Mouse (Mus musculus) heart, adult 10 weeks (tissue): Measurements from ENCODE around the gene Vmn1r175. TPM values are rescaled to one million over a fixed set of nuclear protein-coding genes. Genes with fewer than 3 reads are reported as not detected.

Experiments
- polyA plus RNA-seq: library from polyadenylated mRNA; stranded (reverse); fragments of 350-450 nt; fragmentation: Illumina TruSeq; extraction: RNeasy Lipid Tissue Mini Kit (QIAGEN cat#74804); gene quantifications from one replicate; pipeline ENCODE4 v1.2.3, GENCODE M21; 2014; ENCODE audit warnings: low read depth, low replicate concordance

Vmn1r175 gene
- not detected for polyA plus RNA-seq

GRCm38 (mm10) chr7:23810543-23810942, at the start of gene Vmn1r175:
Vmn1r175 (minus strand) TSS chr7:23810643.

DNA sequence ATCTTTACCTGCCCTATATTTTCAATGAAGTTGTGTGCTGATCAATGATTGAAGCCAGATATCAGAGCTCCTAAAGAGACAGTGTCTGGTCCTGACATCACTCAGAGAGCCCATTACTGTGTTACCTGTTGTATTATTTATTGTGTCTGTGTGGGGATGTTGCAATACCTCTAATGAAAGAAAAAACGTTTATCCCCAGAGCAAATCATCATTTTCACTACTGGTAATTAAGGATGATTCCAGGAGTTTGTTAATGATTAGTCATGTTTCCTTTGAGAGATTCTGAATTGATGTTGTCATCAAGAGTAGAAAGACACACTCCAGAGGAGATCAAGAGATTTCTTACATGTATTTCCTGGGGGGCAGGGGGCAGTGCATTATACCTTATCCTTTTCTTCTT, 26.8 kb upstream of the Vmn1r175 start, which contains the start of gene Vmn1r176:
Gene Vmn1r176, minus strand, starts transcription at position 101 of the 400 bp plus-strand sequence.

Other genes with a start within 250 kb of the Vmn1r175 start
- gene Vmn1r169, start 235.1 kb downstream of the Vmn1r175 start, polyA plus RNA-seq = not detected
- not detected for gene Vmn1r170, start 204.5 kb downstream of the Vmn1r175 start, polyA plus RNA-seq
- not detected for gene Vmn1r171, start 179.9 kb downstream of the Vmn1r175 start, polyA plus RNA-seq
- gene Vmn1r172, start 152.3 kb downstream of the Vmn1r175 start, polyA plus RNA-seq = not detected
- not detected for gene Vmn1r173, start 109.9 kb downstream of the Vmn1r175 start, polyA plus RNA-seq
- gene Vmn1r174, start 58.4 kb downstream of the Vmn1r175 start, polyA plus RNA-seq = not detected
- not detected for gene Vmn1r176, start 26.7 kb upstream of the Vmn1r175 start, polyA plus RNA-seq
- gene Vmn1r177, start 55.8 kb upstream of the Vmn1r175 start, polyA plus RNA-seq = not detected
- gene Vmn1r178, start 81.4 kb upstream of the Vmn1r175 start, polyA plus RNA-seq = not detected
- gene Vmn1r179, start 116.3 kb upstream of the Vmn1r175 start, polyA plus RNA-seq = not detected
- not detected for gene Vmn1r180, start 140.0 kb upstream of the Vmn1r175 start, polyA plus RNA-seq
- not detected for gene Vmn1r181, start 164.0 kb upstream of the Vmn1r175 start, polyA plus RNA-seq
- not detected for gene V1rd19, start 191.0 kb upstream of the Vmn1r175 start, polyA plus RNA-seq
- gene Vmn1r183, start 242.6 kb upstream of the Vmn1r175 start, polyA plus RNA-seq = not detected